Mouse (Mus musculus) adrenal gland, postnatal 10 days (tissue): ENCODE results near the gene Scn2a. TPM values are rescaled to one million over a fixed set of nuclear protein-coding genes. Genes with fewer than 3 reads are reported as not detected.
"Not testable (repeated sequence)": the region's sequence is repeated elsewhere in the genome, so short reads cannot be mapped to it uniquely, and the experiment has no call there.

Experiments used
- DNase-seq: peaks from one replicate; pipeline ENCODE4 v3.0.0; 2021; ENCODE audit warnings: mixed read lengths
- total RNA-seq, 2 experiments: library from RNA; stranded (reverse); gene quantifications; 2 replicates each; pipeline ENCODE4 v1.2.3; 2021

Gene Scn2a
- total RNA-seq, 2 experiments from 2014 or later, result 1.1 to 2.6 TPM

DNA sequence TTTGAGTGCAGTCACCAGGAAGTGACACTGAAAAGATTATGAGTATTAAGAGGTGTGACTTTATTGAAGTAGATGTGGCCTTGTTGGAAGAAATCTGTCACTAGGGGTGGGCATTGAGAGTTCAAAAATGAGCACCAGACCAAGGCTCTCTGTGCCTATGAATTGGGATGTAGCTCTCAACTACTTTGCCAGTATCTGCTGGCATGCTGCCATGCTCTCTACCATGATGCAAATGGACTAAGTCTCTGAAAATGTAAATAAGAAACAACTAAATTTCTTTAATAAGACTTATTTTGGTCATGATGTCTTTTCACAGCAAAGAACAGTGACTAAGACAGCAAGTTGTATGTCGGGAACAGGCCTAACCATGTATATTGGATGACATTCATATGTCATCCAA lies 79.7 kb downstream of the Scn2a start:
- no peak for DNase-seq

DNA sequence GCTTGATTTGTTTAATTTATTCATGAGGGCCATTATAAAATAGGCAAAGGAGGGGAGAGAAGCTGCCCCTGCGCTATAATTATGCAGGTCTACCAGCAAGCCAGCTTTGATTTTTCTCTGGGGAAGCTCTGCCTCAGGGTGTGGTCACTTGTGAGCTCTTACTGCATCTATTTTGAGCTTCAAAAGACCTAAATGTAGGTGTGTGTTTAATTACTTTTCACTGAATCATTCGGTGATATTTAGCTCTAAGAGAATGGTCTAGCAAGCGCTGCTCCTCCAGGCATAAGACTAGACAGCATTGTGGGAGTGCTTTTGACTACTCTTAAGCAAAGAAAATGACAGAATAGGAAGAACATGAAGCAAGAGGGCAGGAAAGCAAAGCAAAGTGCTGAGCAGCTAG lies 80.6 kb downstream of the Scn2a start:
- no peak for DNase-seq

DNA sequence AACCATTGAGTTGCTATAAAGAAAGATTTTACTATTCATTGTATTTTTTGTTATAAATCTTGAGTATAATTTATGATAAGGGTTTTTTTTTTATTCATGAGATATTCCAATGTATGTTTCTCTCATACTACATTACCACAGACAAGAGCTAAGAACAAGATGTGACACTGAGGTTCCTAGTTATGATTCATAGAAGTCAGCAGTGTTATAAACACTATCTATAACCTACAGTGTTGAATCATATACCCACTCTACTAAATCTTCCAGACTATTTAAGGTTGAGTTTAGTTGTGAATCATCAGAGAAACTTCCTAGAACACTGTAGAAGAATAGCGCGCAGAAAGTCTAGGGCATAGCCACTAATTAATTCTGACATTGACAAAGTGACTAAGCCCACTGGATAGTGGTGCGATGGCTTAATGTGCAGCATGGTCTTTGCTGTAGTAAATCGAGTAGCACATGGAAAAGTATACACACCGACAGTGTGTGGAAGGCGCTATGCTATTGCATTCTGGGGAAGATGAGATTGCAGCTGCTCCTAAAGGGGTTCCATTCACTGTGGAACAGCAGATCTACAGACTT lies 101.7 kb downstream of the Scn2a start:
- no peak for DNase-seq

DNA sequence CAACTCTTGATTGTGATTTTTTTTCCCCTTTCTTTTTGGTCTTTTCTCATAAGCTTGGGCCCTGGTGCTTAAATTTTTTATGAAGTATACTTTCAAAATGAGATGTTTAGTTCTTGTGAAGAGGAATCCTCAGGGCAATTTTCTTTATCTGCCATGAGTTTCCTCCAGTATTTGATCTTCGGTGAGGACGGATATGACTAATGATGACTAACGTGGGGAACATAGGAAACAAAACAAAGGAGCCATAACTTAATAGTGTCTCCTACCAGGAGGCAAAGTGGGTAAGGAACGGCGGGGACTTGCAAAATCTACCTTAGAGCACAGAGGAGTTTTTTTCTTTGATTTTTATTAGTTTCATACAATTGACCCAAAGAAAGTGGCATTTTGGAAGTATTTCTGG lies 124.8 kb downstream of the Scn2a start:
- no peak for DNase-seq

DNA sequence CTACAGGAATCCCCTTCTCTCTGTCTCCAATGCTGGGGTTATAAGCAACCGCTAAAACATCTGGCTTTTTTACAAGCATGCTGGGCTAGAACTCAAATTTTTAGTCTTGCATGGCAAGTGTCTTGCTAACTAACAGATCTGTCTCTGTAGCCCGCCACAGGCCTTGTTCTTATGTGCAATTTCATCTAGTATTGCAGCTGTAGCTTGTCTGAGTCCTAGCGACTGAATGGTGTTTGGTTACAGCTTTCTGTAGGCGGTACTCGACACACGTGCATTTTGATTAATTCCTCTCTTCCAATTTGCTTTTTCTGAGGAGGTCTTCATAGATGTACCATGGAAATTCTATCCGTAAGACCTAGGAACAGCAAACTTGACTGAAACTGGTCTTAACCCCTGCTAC lies 161.9 kb downstream of the Scn2a start:
- DNase-seq, result no peak

DNA sequence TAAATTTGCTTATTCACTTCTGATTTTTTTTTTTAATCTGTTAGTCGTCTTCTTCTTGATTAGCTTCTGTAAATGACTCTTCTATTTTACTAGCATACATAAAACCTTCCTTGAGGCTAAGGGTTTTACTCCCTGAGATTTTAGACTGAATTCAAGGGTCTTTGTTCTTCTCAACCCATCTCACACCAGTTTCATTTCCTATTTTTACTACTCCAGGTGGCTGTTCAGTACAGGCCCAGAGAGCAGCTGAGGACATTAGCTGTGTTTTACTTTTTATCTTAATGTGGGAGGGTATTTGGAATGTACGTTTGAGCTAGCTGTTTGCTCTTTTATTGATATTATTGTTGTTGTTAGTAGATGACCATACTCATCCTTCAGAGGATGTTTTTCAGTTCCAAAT lies 162.8 kb downstream of the Scn2a start:
- no peak for DNase-seq

DNA sequence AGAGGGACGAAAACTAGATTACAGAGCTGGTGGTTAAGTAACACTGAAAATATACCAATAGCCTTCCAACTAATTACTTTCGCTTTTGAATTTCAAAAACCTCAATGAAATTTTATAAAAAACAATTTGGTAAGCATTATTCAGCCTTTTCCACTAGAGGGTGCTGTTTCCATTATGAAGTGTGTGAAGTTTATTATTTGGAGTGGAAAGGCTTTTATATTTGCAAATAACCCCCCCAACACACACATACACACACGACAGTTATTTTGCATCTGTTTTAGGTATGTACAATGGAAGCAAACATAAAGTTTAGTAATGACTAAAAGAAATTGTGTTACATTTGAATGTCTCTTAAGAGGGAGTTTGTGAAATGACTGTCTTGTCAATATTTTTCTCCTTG lies 171.9 kb downstream of the Scn2a start:
- DNase-seq, result no peak

DNA sequence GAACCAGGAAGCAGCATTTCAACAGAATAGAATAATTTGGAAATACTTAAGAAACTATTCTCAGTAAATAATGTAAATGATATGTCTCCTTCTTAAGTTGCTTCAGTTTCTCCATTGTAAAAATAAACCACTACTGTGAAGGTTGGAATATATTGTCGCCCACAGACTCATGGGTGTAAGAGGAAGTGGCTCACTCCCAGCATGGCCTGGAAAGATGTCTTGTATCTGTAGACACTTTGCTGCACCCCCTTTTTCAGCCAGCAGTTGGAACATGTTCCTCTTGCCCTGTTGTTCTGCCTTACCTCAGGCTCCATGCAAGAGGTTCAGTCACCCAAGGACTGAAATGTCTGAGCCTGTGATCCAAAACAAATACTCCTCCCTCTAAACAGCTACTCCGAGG lies 173.0 kb downstream of the Scn2a start:
- no peak for DNase-seq

DNA sequence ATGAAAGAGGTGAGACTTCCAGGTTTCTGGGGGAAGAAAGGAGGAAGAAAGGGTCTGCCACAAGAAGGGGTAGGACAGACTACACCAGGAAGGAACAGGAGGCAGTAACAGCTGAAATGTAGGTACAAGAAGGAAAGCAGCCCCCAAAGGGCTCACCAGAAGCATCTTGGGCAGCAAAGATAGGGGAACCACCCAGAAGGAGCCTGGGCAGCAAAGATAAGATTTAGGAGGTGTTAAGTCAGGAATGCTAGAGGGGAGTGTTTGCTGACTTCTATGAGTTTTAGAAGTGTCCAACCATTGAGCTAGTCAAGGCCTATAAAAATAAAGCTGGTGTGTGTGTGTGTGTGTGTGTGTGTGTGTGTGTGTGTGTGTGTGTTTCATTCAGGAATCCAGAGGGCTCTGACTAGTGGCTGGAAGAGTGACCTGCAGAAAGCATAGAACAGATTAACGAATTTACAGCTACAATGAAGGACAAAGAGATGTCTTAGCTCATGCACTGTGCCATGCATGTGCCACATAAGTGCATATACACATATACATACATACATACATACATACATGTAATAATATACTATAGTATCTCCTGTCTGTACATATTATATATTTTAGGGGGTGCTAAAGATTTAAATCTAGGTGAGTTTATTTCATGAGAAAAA lies 180.6 kb downstream of the Scn2a start:
- DNase-seq, result no peak

DNA sequence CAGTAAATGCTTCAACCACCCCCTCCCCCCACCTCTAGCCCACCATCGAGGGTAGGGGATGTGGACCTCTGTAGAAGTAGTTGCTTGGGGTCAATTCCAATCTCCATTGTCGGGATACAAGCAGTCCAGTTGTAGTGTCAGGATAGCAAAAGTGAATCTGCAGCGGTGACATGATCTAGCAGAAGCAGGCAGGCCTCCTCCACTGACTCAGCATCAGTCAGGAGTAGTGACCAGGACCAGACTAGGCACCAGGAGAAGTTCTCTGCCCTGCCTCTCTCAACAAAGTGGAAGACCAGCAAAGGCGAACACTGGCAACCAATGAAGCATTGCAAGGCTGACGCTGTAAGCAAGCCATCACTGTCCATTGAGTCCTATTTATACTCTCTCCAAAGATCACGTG lies 186.0 kb downstream of the Scn2a start:
- no peak for DNase-seq

DNA sequence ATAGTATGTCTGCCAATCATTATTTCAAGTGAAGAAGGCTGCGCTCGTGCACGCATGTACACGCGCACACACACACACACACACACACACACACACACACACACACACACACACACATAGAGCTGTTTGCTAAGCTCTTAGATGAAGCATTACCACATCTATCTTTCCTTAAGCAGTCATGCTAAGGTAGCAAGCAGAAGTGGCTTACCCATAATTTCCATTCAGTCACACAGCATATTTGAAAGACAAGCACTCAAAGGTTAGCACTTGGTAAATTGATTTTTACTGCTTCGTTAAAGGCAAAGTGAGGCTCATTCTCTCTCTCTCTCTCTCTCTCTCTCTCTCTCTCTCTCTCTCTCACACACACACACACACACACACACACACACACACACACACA lies 190.6 kb downstream of the Scn2a start:
- not testable (repeated sequence) for DNase-seq

Other genes starting within 250 kb of the Scn2a start
- gene Scn3a, start 53.1 kb upstream of the Scn2a start, total RNA-seq, result 1 to 10 TPM; 5.2 to 7.2 TPM
- gene Csrnp3, start 225.0 kb downstream of the Scn2a start, total RNA-seq, result 1 to 10 TPM; 1.2 to 1.6 TPM